Mouse (Mus musculus): ENCODE measurements around the gene Psmb9. TPM values are rescaled to one million over a fixed set of nuclear protein-coding genes. Genes with fewer than 3 reads are reported as not detected.

Psmb9 gene
- polyA plus RNA-seq, 1 experiment from 2014 or later: 7.7 TPM

Other genes with a start within 250 kb of the Psmb9 start
- 133 and 147 TPM in 2 replicates for gene Pfdn6, start 247.4 kb downstream of the Psmb9 start, polyA plus RNA-seq (2015; fragmentation: Nextera tagmentation; extraction: Ambion mirVana)
- gene Wdr46, start 247.1 kb downstream of the Psmb9 start, polyA plus RNA-seq (2015; fragmentation: Nextera tagmentation; extraction: Ambion mirVana): 19.0 and 23.1 TPM in 2 replicates
- gene B3galt4, start 236.3 kb downstream of the Psmb9 start, polyA plus RNA-seq (2015; fragmentation: Nextera tagmentation; extraction: Ambion mirVana): 8.6 and 9.0 TPM in 2 replicates
- 42.6 and 45.0 TPM in 2 replicates for gene Vps52, start 232.0 kb downstream of the Psmb9 start, polyA plus RNA-seq (2015; fragmentation: Nextera tagmentation; extraction: Ambion mirVana)
- gene Rps18, start 231.8 kb downstream of the Psmb9 start, polyA plus RNA-seq (2015; fragmentation: Nextera tagmentation; extraction: Ambion mirVana): 1,606 and 1,631 TPM in 2 replicates
- 107 and 140 TPM in 2 replicates for gene H2-K1, start 187.4 kb downstream of the Psmb9 start, polyA plus RNA-seq (2015; fragmentation: Nextera tagmentation; extraction: Ambion mirVana)
- gene Ring1, start 163.1 kb downstream of the Psmb9 start, polyA plus RNA-seq (2015; fragmentation: Nextera tagmentation; extraction: Ambion mirVana): 8.1 and 10.7 TPM in 2 replicates
- gene H2-Ke6, start 159.7 kb downstream of the Psmb9 start, polyA plus RNA-seq (2015; fragmentation: Nextera tagmentation; extraction: Ambion mirVana): 38.9 and 41.3 TPM in 2 replicates
- 194 and 195 TPM in 2 replicates for gene Slc39a7, start 156.1 kb downstream of the Psmb9 start, polyA plus RNA-seq (2015; fragmentation: Nextera tagmentation; extraction: Ambion mirVana)
- gene Rxrb, start 156.0 kb downstream of the Psmb9 start, polyA plus RNA-seq (2015; fragmentation: Nextera tagmentation; extraction: Ambion mirVana): 36.3 and 37.7 TPM in 2 replicates
- 0.57 and 0.61 TPM in 2 replicates for gene Col11a2, start 148.3 kb downstream of the Psmb9 start, polyA plus RNA-seq (2015; fragmentation: Nextera tagmentation; extraction: Ambion mirVana)
- gene H2-Oa, start 95.4 kb downstream of the Psmb9 start, polyA plus RNA-seq (2015; fragmentation: Nextera tagmentation; extraction: Ambion mirVana): 0.61 and 0.64 TPM in 2 replicates
- gene H2-DMa, start 68.2 kb downstream of the Psmb9 start, polyA plus RNA-seq (2015; fragmentation: Nextera tagmentation; extraction: Ambion mirVana): 10.8 and 11.6 TPM in 2 replicates
- gene Brd2, start 65.1 kb downstream of the Psmb9 start, polyA plus RNA-seq (2015; fragmentation: Nextera tagmentation; extraction: Ambion mirVana): 71.9 and 74.7 TPM in 2 replicates
- gene H2-DMb2, start 44.5 kb downstream of the Psmb9 start, polyA plus RNA-seq (2015; fragmentation: Nextera tagmentation; extraction: Ambion mirVana): 0.70 and 0.82 TPM in 2 replicates
- gene H2-DMb1, start 34.7 kb downstream of the Psmb9 start, polyA plus RNA-seq (2015; fragmentation: Nextera tagmentation; extraction: Ambion mirVana): 2.0 and 2.9 TPM in 2 replicates
- 8.7 and 9.1 TPM in 2 replicates for gene Tap1, start 211 bp downstream of the Psmb9 start, polyA plus RNA-seq (2015; fragmentation: Nextera tagmentation; extraction: Ambion mirVana)
- gene Psmb8, start 10.0 kb upstream of the Psmb9 start, polyA plus RNA-seq (2015; fragmentation: Nextera tagmentation; extraction: Ambion mirVana): 14.7 and 15.4 TPM in 2 replicates
- 7.1 and 8.4 TPM in 2 replicates for gene Tap2, start 15.8 kb upstream of the Psmb9 start, polyA plus RNA-seq (2015; fragmentation: Nextera tagmentation; extraction: Ambion mirVana)
- gene H2-Ob, start 51.1 kb upstream of the Psmb9 start, polyA plus RNA-seq (2015; fragmentation: Nextera tagmentation; extraction: Ambion mirVana): 0.37 and 0.39 TPM in 2 replicates
- 18.1 and 19.5 TPM in 2 replicates for gene H2-Ab1, start 69.9 kb upstream of the Psmb9 start, polyA plus RNA-seq (2015; fragmentation: Nextera tagmentation; extraction: Ambion mirVana)
- 5.7 and 7.9 TPM in 2 replicates for gene H2-Aa, start 100.1 kb upstream of the Psmb9 start, polyA plus RNA-seq (2015; fragmentation: Nextera tagmentation; extraction: Ambion mirVana)
- gene H2-Eb1, start 118.1 kb upstream of the Psmb9 start, polyA plus RNA-seq (2015; fragmentation: Nextera tagmentation; extraction: Ambion mirVana): 4.0 and 5.9 TPM in 2 replicates
- gene H2-Eb2, start 137.9 kb upstream of the Psmb9 start, polyA plus RNA-seq (2015; fragmentation: Nextera tagmentation; extraction: Ambion mirVana): not detected in 2 replicates
- gene Btnl2, start 167.1 kb upstream of the Psmb9 start, polyA plus RNA-seq (2015; fragmentation: Nextera tagmentation; extraction: Ambion mirVana): 1.3 and 1.4 TPM in 2 replicates
- gene Btnl1, start 189.4 kb upstream of the Psmb9 start, polyA plus RNA-seq (2015; fragmentation: Nextera tagmentation; extraction: Ambion mirVana): 3.5 TPM in 2 replicates
- gene BC051142, start 211.1 kb upstream of the Psmb9 start, polyA plus RNA-seq (2015; fragmentation: Nextera tagmentation; extraction: Ambion mirVana): 1.8 TPM in 2 replicates